Mouse (Mus musculus): ENCODE results near the gene Ndfip2.

DNA sequence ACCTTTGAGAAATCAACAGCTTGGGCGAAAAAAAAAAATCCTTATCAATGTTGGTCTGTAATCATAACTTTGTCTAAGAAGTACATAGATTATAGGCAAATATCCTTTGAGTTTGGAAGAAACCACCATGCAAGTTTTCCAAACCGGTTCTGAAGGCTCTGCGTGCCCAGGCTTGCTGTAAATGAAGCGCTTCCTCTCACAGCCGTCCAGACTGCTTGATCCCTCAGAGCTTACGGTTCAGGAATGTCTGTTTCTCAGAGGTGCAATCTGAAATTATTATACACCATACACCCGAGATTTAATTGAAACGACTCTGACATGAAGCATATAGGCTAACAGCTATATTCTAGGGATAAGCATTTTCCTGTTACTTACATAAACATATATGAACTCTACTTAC, 83.4 kb downstream of the Ndfip2 start:
- TF ChIP-seq CTCF (IDR thresholded peaks at IDR 0.05; ENCODE audit: borderline replicate concordance, insufficient read depth, low read depth, low read length) (no peak), POLR2A (IDR thresholded peaks at IDR 0.05; ENCODE audit: borderline replicate concordance, insufficient read depth, low read length) (no peak)
